Mouse (Mus musculus) E14TG2a.4 (cell line): ENCODE measurements at regions not wholly inside any gene's neighbourhood (a gene's known extent, or its start where the extent isn't known, plus 50 kb on each side); places are given as distances from the start of the nearest gene placed in this dataset.
A peak's percentile ranks its signal among the peaks of the same experiment; 100 is the strongest.

Experiments used
- H3K27me3 ChIP-seq: 2 replicates; pipeline ENCODE4 v1.6.1; 2014; ENCODE audit warnings: low read length, control low read depth; ENCODE audit not compliant: insufficient read depth
- H3K36me3 ChIP-seq: 2 replicates; pipeline ENCODE4 v1.6.1; 2014; ENCODE audit warnings: low read length, control low read depth; ENCODE audit not compliant: insufficient read depth
- H3K4me1 ChIP-seq: replicated peaks from 2 replicates; pipeline ENCODE4 v1.6.1; 2014; ENCODE audit warnings: low read depth, low read length, control low read depth
- H3K4me3 ChIP-seq: replicated peaks from 2 replicates; pipeline ENCODE4 v1.5.1; 2014; ENCODE audit warnings: mild to moderate bottlenecking, low read length
- H3K9me3 ChIP-seq: 2 replicates; pipeline ENCODE4 v1.6.1; 2014; ENCODE audit warnings: low read length, control low read depth
- CTCF ChIP-seq: conservative IDR thresholded peaks from 2 replicates; pipeline ENCODE4 v1.5.1; 2014; ENCODE audit warnings: low read length
- NANOG ChIP-seq: IDR thresholded peaks from 2 replicates; pipeline ENCODE4 v1.6.1; 2014; ENCODE audit warnings: borderline replicate concordance, low read length, mixed read lengths
- POU5F1 ChIP-seq: IDR thresholded peaks from 2 replicates; pipeline ENCODE4 v1.6.1; 2014; ENCODE audit warnings: low read length, borderline replicate concordance

GRCm38 (mm10) chr12:13861226-13861625 lies 290.6 kb downstream of the Fam84a start:
- TF ChIP-seq NANOG (no peak), CTCF (no peak), POU5F1 (no peak)
- Histone ChIP-seq H3K9me3 (peaks cover 19% of the 10 kb centered on the region), H3K27me3 (no peaks in the 10 kb centered on the region), H3K36me3 (no peaks in the 10 kb centered on the region), H3K4me3 (no peak overlapping the region), H3K4me1 (no peaks in the 10 kb centered on the region)

GRCm38 (mm10) chr12:13844532-13845485 lies 307.0 kb downstream of the Fam84a start:
- H3K4me3 ChIP-seq = no peak overlapping the region
- peaks cover 9% of the 10 kb centered on the region for H3K9me3 ChIP-seq

GRCm38 (mm10) chr12:13843423-13844080 lies 308.3 kb downstream of the Fam84a start:
- TF ChIP-seq CTCF = no peak
- TF ChIP-seq POU5F1 = no peak
- Histone ChIP-seq H3K4me3 (no peak overlapping the region), H3K4me1 (no peaks in the 10 kb centered on the region), H3K27me3 (no peaks in the 10 kb centered on the region), H3K9me3 (0 out of 2 replicates have a peak, but pooled peaks cover 3% of the 10 kb centered on the region), H3K36me3 (no peaks in the 10 kb centered on the region)

More at GRCm38 (mm10) chr12:13844532-13845485, 307.0 kb downstream of the Fam84a start:
- Histone ChIP-seq H3K4me1 (no peaks in the 10 kb centered on the region), H3K36me3 (no peaks in the 10 kb centered on the region), H3K27me3 (no peaks in the 10 kb centered on the region)
- TF ChIP-seq CTCF (peak; percentile 80), NANOG (no peak)

- Histone ChIP-seq H3K9me3 (no peaks in the 10 kb centered on the region), H3K27me3 (no peaks in the 10 kb centered on the region), H3K4me1 (no peaks in the 10 kb centered on the region), H3K36me3 (no peaks in the 10 kb centered on the region), H3K4me3 (no peak overlapping the region)
- no peak for TF ChIP-seq NANOG
These were observed 310.6 kb downstream of the Fam84a start for GRCm38 (mm10) chr12:13841238-13841637.

GRCm38 (mm10) chr12:13834723-13835122 lies 317.1 kb downstream of the Fam84a start:
- H3K4me3 ChIP-seq = no peak overlapping the region
- H3K36me3 ChIP-seq = no peaks in the 10 kb centered on the region
- no peak for TF ChIP-seq POU5F1
- no peak for TF ChIP-seq NANOG
- no peak for TF ChIP-seq CTCF
- H3K4me1 ChIP-seq = no peaks in the 10 kb centered on the region
- H3K9me3 ChIP-seq = no peaks in the 10 kb centered on the region
- H3K27me3 ChIP-seq = no peaks in the 10 kb centered on the region

- H3K4me1 ChIP-seq = no peaks in the 10 kb centered on the region
- H3K9me3 ChIP-seq = no peaks in the 10 kb centered on the region
- H3K36me3 ChIP-seq = no peaks in the 10 kb centered on the region
- no peak overlapping the region for H3K4me3 ChIP-seq
- TF ChIP-seq NANOG (no peak), POU5F1 (no peak)
- H3K27me3 ChIP-seq = no peaks in the 10 kb centered on the region
These were observed 326.0 kb downstream of the Fam84a start for GRCm38 (mm10) chr12:13825899-13826298.

- Histone ChIP-seq H3K27me3 (no peaks in the 10 kb centered on the region), H3K9me3 (no peaks in the 10 kb centered on the region), H3K4me3 (no peak overlapping the region), H3K4me1 (0 out of 2 replicates have a peak, but pooled peaks cover under 1% of the 10 kb centered on the region), H3K36me3 (no peaks in the 10 kb centered on the region)
- no peak for TF ChIP-seq POU5F1
- no peak for TF ChIP-seq CTCF
- TF ChIP-seq NANOG = no peak
These were observed 336.4 kb downstream of the Fam84a start for GRCm38 (mm10) chr12:13815500-13815899.

- TF ChIP-seq CTCF (no peak), POU5F1 (no peak), NANOG (no peak)
- Histone ChIP-seq H3K9me3 (no peaks in the 10 kb centered on the region), H3K4me1 (peaks cover 12% of the 10 kb centered on the region; the same call in 1 of the 2 replicates), H3K27me3 (no peaks in the 10 kb centered on the region), H3K36me3 (no peaks in the 10 kb centered on the region), H3K4me3 (no peak overlapping the region)
These were observed 341.7 kb downstream of the Fam84a start for GRCm38 (mm10) chr12:13810155-13810515.
